Mouse (Mus musculus) C2C12 (cell line): ENCODE results near the gene Pigb. TPM values are rescaled to one million over a fixed set of nuclear protein-coding genes. Genes with fewer than 3 reads are reported as not detected.

ENCODE experiments used
- H3K27me3 ChIP-seq: one replicate; pipeline ENCODE4 v1.6.1; 2011; ENCODE audit not compliant: control insufficient read depth, insufficient read depth, insufficient read length
- H3K36me3 ChIP-seq: one replicate; pipeline ENCODE4 v1.6.1; 2011; ENCODE audit not compliant: control insufficient read depth, insufficient read depth
- H3K4me3 ChIP-seq: one replicate; pipeline ENCODE4 v1.5.1; 2011; ENCODE audit warnings: mild to moderate bottlenecking, control low read depth; ENCODE audit not compliant: poor library complexity, insufficient read depth, severe bottlenecking
- H3K79me2 ChIP-seq: one replicate; pipeline ENCODE4 v1.6.1; 2011; ENCODE audit not compliant: control insufficient read depth, insufficient read depth
- H3K79me3 ChIP-seq: one replicate; pipeline ENCODE4 v1.6.1; 2011; ENCODE audit warnings: low read depth, control low read depth
- H3ac ChIP-seq: one replicate; pipeline ENCODE3; 2011; ENCODE audit warnings: low read depth; ENCODE audit not compliant: control insufficient read depth, insufficient read length
- CEBPB ChIP-seq: IDR thresholded peaks from one replicate; pipeline ENCODE4 v1.6.1; 2011; ENCODE audit warnings: low read depth, mild to moderate bottlenecking, control low read depth, moderate library complexity
- CTCF ChIP-seq: IDR thresholded peaks from one replicate; pipeline ENCODE4 v1.5.1; 2011; ENCODE audit not compliant: control insufficient read depth, insufficient read depth, insufficient read length
- FOSL1 ChIP-seq: IDR thresholded peaks from one replicate; pipeline ENCODE4 v1.8.0; 2011; ENCODE audit warnings: mild to moderate bottlenecking, low read length; ENCODE audit not compliant: poor library complexity, insufficient read depth, severe bottlenecking
- MAX ChIP-seq: IDR thresholded peaks from one replicate; pipeline ENCODE4 v1.6.1; 2011; ENCODE audit warnings: mild to moderate bottlenecking, control low read depth
- MYOD1 ChIP-seq: IDR thresholded peaks from one replicate; pipeline ENCODE4 v1.6.1; 2011; ENCODE audit warnings: low read depth; ENCODE audit not compliant: control insufficient read depth, insufficient read length
- MYOG ChIP-seq: IDR thresholded peaks from one replicate; pipeline ENCODE4 v1.6.1; 2011; ENCODE audit not compliant: control insufficient read depth, insufficient read length; ENCODE audit errors: extremely low read depth
- USF1 ChIP-seq: IDR thresholded peaks from one replicate; pipeline ENCODE4 v1.6.1; 2011; ENCODE audit warnings: low read depth, mild to moderate bottlenecking, control low read depth, moderate library complexity
- polyA plus RNA-seq: library from polyadenylated mRNA; unstranded; fragments of >200 nt; fragmentation: generic; extraction: Trizol; gene quantifications from one replicate; pipeline ENCODE4 v1.2.1, GENCODE M21; 2012; ENCODE audit warnings: missing spikeins

Pigb gene
- polyA plus RNA-seq, 1 experiment, result 5.9 TPM

DNA sequence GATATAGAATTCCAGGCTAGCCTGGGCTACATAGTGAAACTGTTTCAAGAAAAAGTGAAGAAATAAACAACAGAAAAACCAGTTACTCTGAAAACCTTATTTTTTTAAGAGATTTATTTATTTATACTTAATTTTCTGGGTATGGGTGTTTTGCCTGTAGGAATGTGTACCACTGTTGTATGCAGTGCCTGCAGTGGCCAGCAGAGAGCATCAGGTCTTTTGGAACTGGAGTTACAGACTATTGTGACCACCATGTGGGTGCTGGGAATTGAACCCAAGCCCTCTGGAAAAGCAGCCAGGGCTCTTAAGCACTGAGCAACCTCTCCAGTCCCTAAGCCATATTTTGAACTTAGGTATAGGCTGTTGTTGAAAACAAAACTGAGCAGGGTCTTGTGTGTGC lies 67.2 kb downstream of the Pigb start:
- Histone ChIP-seq H3K4me3 (no peak overlapping the region), H3K79me2 (no peaks in the 10 kb centered on the region), H3K27me3 (no peaks in the 10 kb centered on the region), H3K79me3 (no peaks in the 10 kb centered on the region), H3K36me3 (no peaks in the 10 kb centered on the region), H3ac (no peak overlapping the region)
- no peak for TF ChIP-seq USF1
- TF ChIP-seq CTCF, result no peak
- TF ChIP-seq CEBPB, result no peak
- no peak for TF ChIP-seq MAX
- TF ChIP-seq FOSL1, result no peak
- no peak for TF ChIP-seq MYOG
- no peak for TF ChIP-seq MYOD1

DNA sequence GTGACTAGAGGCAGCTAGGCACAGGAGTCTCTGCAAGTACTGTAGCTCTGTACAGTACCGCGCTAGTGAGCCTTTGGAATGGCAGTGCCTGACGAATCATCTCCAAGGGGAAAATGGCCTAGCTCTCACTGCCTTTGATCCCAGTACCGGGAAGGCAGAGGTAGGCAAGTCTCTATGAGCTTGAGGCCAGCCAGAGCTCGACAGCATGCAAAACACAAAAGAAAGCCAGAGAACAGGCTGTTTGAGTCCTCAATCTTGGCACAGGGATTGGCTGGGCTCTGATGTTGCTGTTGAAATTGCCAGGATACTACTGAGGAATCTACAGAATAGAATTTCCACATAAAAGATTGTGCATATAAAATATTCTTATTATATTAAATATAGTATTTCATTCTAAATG lies 67.7 kb downstream of the Pigb start:
- Histone ChIP-seq H3K4me3 (no peak overlapping the region), H3K79me2 (no peaks in the 10 kb centered on the region), H3K79me3 (no peaks in the 10 kb centered on the region), H3K27me3 (no peaks in the 10 kb centered on the region), H3ac (no peak overlapping the region), H3K36me3 (no peaks in the 10 kb centered on the region)
- TF ChIP-seq MYOG, result no peak
- TF ChIP-seq USF1, result no peak
- no peak for TF ChIP-seq CEBPB
- TF ChIP-seq MAX, result no peak
- no peak for TF ChIP-seq CTCF
- no peak for TF ChIP-seq MYOD1
- TF ChIP-seq FOSL1, result no peak

- Histone ChIP-seq H3K4me3 (no peak overlapping the region), H3K36me3 (no peaks in the 10 kb centered on the region), H3K79me3 (no peaks in the 10 kb centered on the region), H3K27me3 (peaks cover 3% of the 10 kb centered on the region), H3ac (no peak overlapping the region), H3K79me2 (no peaks in the 10 kb centered on the region)
- no peak for TF ChIP-seq CEBPB
- no peak for TF ChIP-seq CTCF
- no peak for TF ChIP-seq MYOG
- no peak for TF ChIP-seq FOSL1
- no peak for TF ChIP-seq MAX
- TF ChIP-seq USF1, result no peak
- no peak for TF ChIP-seq MYOD1
Observed at GRCm38 (mm10) chr9:72969874-72970273, 70.3 kb downstream of the Pigb start.

DNA sequence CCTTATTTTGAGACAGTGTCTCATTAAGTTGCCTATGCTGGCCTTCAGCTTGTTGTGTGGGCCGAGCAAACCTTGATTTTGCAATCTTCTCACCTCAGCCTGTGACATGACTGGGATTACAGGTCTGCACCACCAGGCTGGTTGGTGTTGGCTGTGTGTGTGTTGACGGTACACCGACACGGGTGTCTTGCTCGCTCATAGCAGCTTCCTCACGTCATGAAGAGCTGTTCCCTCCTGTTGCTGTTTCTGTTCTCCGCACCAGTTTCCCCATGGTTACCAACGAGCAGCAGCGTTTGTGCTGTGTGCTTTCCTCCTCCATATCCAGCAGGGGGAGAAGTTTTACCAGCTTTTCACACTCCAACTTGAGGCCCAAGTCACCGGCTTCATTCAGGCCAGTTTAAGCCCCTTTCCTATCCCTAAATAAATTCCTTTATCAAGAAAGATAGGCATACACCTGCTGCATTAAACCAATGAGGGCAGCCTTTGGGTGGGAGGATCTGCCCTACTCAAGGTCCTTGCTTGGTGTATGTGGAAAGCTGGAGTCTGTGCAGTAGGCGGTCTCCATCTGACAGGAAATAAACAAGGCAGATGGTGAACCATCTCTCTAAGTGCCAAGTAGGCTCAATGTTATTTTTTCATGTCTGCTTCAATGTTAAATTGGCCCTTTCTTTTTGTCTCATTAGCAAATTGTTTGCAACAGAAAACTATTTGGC lies 71.7 kb downstream of the Pigb start:
- Histone ChIP-seq H3K4me3 (no peak overlapping the region), H3ac (no peak overlapping the region), H3K79me2 (no peaks in the 10 kb centered on the region), H3K36me3 (no peaks in the 10 kb centered on the region), H3K27me3 (peaks cover 3% of the 10 kb centered on the region), H3K79me3 (no peaks in the 10 kb centered on the region)
- TF ChIP-seq MYOG, result no peak
- TF ChIP-seq CTCF, result peak; percentile 2

DNA sequence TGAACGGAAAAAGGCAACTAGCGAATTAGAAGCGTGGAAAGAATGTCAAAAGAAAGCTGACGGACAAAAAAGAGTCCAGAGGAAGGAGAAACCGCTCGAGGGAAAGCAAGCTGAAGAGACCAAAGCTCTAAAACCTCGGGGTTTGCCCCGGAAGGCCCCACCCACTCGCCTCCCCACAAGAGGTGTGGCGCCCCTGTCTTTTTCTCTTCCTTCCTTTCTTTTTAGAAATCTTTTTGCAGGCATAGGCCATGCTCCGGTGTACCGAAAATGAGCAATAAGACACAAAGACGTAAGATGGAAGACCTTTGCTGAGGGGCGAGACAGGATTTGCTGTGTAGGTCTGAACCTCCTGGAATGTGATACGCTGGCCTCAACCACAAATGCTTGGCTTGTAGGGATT lies 78.2 kb downstream of the Pigb start:
- no peak for TF ChIP-seq MAX
- no peak for TF ChIP-seq MYOD1
- TF ChIP-seq USF1, result no peak
- no peak for TF ChIP-seq CEBPB
- no peak for TF ChIP-seq FOSL1
- no peak for TF ChIP-seq MYOG
- TF ChIP-seq CTCF, result no peak
- Histone ChIP-seq H3K4me3 (no peak overlapping the region), H3K27me3 (peaks cover 9% of the 10 kb centered on the region), H3K79me3 (no peaks in the 10 kb centered on the region), H3K79me2 (no peaks in the 10 kb centered on the region), H3K36me3 (no peaks in the 10 kb centered on the region), H3ac (no peak overlapping the region)

DNA sequence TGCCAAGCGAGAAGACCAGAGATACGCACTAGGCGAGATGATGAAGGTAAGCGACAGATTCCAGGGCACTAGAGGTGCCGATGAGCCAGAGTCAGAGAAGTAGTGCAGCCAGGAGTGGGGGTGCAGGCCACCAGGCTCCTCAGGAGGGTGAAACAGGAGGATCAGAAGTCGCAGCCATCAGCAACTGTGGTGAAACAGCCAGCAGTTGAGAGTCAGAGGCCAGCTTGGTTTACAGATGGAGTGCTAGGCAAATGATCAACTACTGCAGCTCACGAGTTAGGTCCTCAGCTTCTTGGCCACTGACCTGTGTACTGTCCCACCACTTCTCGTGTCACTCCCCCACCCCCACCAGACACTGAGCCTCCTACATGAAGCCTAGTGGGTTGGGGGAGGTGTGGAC lies 78.8 kb downstream of the Pigb start:
- H3K79me3 ChIP-seq, result no peaks in the 10 kb centered on the region
- no peaks in the 10 kb centered on the region for H3K79me2 ChIP-seq
- peaks cover 9% of the 10 kb centered on the region for H3K27me3 ChIP-seq
- H3ac ChIP-seq, result no peak overlapping the region
- H3K4me3 ChIP-seq, result no peak overlapping the region
- TF ChIP-seq USF1 (no peak), CTCF (no peak), MYOD1 (no peak), MYOG (no peak), MAX (no peak), FOSL1 (no peak), CEBPB (no peak)
- H3K36me3 ChIP-seq, result no peaks in the 10 kb centered on the region
